Mouse (Mus musculus) spleen, embryonic (tissue): ENCODE measurements at regions not wholly inside any gene's neighbourhood (a gene's known extent, or its start where the extent isn't known, plus 50 kb on each side); places are given as distances from the start of the nearest gene placed in this dataset.

Experiments
- CTCF ChIA-PET: fragments of 350-600 bp; sonication (Branson Sonifier 250); formaldehyde crosslinking; loops from one replicate; lab custom pipeline; 2022; lab: Charles Lee

DNA sequence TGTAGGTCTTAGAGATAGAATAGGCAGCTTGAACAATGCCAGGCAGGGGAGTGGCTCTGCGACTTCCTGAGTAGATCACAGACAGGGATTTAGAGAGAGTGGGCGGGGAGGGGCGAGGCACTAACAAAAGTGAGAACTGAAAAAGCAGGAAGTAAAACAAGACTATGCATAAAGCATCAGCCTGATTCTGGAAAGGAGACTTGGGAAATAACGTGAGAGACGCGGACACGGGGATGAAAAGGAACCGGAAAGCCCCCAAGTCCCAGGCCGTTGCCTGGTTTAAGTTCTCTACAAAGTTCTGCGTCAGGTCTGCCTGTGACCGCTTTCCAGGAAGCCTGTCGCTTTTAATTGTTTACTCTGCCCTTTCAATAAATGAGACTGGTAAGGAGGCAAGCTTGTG lies 86.3 kb downstream of the D16Ertd472e start:
- CTCF ChIA-PET, result interaction anchor here (1.2 kb wide), 1 partner anchor 50 kb away, joined by 3 read pairs; no protein-coding TSS in a partner anchor

DNA sequence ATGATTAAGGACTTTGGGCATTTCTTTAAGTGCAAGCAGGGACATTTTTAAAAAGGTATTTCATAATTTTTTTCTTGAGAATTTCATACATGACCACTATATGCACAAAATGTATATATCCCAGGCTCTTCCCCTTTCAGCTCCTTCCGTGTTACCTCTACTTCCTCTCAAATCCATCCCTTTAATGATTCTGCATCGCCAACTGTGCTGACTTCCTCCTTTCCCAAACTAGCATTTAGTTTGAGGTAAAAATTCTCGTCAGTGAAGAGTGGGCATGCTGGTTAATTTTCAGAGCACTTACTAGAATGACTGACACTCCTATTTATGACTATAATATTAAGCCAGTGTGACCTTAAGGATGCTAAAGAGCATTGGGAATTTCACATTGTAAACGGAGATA lies 86.9 kb downstream of the D16Ertd472e start:
- CTCF ChIA-PET, result interaction anchor here (1.2 kb wide), 1 partner anchor 51 kb away, joined by 3 read pairs; no protein-coding TSS in a partner anchor

DNA sequence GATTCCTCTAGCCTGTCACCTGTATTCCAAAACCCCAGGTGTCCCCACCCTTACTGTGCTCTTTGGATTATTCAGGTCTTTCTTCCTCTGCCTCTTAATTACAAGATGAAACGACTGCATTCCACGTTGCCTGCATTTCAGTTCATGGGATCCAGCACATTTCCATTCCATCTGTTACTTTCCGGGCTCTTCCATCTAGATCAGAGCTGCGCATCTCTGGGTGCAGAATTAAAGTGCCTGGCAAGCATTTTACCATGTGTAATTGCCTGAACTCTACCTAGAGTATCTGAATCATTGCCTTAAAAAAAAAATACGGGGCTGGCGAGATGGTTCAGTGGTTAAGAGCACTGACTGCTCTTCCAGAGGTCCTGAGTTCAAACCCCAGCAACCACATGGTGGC lies 90.0 kb downstream of the D16Ertd472e start:
- CTCF ChIA-PET, result no interaction called here

DNA sequence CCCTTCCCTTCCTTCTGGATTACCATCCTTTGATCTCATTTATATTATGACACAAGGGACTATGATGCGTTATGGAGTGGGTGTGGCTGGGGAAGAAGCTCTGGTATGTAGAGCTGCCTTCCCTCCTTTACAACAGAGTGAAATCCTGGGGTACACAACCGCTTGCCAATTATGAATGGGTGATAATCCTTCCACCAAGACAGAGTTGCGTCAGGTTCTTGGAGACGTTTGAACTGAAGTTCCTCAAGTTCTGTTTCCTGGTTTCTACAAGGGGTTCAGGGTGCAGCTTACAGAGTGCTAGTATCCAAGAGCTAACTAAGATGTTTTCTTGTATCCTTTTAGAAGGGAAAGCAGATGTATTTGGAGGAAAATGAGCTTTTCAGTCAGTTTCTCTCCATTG lies 92.2 kb downstream of the D16Ertd472e start:
- CTCF ChIA-PET, result no interaction called here

- CTCF ChIA-PET, result no interaction called here
Measured at GRCm38 (mm10) chr16:78481571-78481970, 94.9 kb downstream of the D16Ertd472e start.

DNA sequence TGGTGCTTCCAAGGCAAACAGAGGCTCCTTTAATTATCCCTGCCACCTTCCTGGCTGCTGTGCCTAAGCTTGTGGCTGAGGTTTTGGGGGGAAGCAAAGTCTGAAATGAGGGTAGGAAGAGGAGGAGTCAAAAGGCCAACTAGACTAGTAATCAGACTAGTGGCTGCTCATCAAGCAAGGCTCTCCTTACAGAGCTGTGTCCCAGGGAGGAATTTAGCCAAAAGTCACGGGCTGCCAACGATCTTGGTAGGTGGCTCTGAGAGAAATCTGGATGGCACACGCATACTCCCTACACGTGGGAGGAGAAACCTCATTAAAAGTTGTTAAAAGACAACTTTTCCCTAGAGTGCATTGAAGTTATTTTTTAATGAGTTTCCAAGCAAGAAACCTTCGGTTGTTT lies 95.4 kb downstream of the D16Ertd472e start:
- CTCF ChIA-PET, result no interaction called here

GRCm38 (mm10) chr16:78480261-78480660 lies 96.2 kb downstream of the D16Ertd472e start:
- CTCF ChIA-PET, result no interaction called here

DNA sequence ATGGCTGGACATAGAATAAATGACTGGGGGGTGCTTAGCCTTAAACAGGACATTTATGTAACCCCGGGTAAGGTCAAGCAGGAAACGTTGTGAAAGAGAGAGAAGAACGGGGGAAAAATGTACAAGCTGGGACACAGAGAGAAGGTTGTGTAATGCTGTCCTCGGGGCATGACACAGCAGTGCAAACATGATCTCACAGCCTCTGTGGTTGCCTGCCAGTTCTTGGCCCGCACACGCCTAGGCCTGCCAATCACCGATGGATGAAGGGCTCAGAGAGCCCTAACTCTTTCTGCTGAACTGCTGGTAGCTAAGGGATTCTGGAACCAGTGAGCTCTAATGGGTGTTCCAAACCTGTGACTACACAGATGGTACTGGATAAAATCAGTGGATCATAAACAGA lies 96.5 kb upstream of the Btg3 start:
- CTCF ChIA-PET, result interaction anchor here (0.6 kb wide), 1 partner anchor 100 kb away, joined by 3 read pairs; no protein-coding TSS in a partner anchor

DNA sequence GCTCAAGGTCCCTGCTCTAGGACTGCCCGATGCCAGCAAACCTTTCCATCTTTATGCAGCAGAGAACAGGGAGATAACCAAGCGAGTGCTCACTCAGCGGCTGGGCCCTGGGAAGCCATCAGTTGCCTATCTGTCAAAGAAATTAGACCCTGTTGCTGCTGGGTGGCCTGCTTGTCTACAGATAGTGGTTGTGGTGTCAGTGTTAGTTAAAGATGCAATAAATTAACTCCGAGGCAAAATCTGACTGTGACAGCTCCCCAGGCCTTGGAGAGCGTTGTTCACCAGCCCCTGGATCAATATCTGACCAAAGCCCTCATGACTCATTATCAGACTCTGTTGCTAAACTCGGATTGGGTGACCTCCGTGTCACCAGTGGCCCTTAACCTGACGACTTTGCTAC lies 83.0 kb upstream of the Btg3 start:
- CTCF ChIA-PET, result interaction anchor here (0.7 to 1.0 kb wide), 2 partner anchors 19 to 174 kb away, joined by 3 read pairs; no protein-coding TSS in a partner anchor

- CTCF ChIA-PET, result no interaction called here
Measured at GRCm38 (mm10) chr16:78457731-78458151, 80.7 kb upstream of the Btg3 start.

- CTCF ChIA-PET, result no interaction called here
Measured at GRCm38 (mm10) chr16:78456345-78456744, 79.4 kb upstream of the Btg3 start.

DNA sequence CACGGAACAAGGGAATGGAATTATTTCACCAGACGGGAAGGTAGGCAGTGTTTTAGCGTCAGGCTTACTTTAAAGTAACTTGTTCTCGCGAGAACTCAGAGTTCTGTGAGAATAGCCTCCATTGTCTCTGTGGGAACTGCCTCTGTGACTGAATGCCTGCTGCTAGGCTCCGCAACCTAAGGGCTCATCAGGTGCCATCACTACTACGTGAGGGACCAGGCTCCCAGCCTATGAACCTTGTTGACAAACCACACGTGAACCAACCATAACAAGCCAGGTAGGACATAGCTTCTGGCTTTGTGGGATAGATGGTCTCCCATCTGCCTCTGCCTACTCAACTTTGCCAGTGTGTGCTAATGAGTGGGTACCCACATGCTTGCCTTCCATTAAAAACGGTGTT lies 77.5 kb upstream of the Btg3 start:
- CTCF ChIA-PET, result interaction anchor here (1.5 kb wide), 1 partner anchor 181 kb away, joined by 4 read pairs; no protein-coding TSS in a partner anchor

DNA sequence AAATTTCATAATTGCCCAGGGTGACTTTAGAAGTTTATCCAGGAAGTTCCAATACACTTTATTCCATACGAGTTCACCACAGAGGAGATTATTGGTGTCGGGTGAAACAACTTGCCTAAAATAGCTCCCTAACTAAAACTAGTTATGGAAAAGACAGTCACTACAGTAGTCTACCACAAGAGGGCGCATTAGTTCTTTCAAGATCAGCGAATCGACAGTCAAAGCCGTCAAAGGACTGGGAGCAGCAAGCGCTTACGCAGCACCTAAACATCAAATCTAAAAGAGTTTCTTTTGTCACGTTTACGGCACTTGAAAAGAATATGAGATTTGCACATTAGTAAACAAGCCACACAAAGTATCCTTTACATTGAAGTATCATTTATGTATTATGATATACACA lies 75.3 kb upstream of the Btg3 start:
- CTCF ChIA-PET, result interaction anchor here (0.5 kb wide), 1 partner anchor 151 kb away, joined by 3 read pairs; the partner anchor contains the start of gene Cxadr

- CTCF ChIA-PET, result interaction anchor here (0.5 kb wide), 1 partner anchor 150 kb away, joined by 3 read pairs; the partner anchor contains the start of gene Cxadr
Measured at GRCm38 (mm10) chr16:78451750-78452149, 74.8 kb upstream of the Btg3 start.

GRCm38 (mm10) chr16:78451251-78451650 lies 74.3 kb upstream of the Btg3 start:
- CTCF ChIA-PET, result no interaction called here

- CTCF ChIA-PET, result interaction anchor here (0.7 kb wide), 2 partner anchors 202 to 317 kb away, joined by 5 read pairs; no protein-coding TSS in a partner anchor
Measured at GRCm38 (mm10) chr16:78449231-78449630, 72.2 kb upstream of the Btg3 start.

DNA sequence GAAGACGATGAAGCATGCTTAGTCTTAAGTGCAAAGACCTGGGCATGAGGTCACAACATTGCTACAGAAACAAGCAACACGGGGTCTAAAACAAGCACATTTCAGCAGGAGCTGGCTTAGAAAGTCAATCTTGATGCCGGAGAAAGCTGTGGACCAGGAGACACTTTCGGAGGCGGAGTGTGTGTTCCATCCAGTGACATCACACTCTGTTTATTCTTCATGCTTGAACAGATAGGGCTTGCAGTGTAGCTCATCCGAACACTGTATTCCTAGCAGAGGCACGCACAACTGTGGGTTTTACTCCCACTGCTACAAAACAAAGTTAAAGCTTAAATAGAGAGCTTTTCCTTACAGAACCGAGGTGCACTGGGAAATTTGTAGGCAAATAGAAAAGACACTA lies 66.3 kb upstream of the Btg3 start:
- CTCF ChIA-PET, result no interaction called here

GRCm38 (mm10) chr16:78442830-78443229 lies 65.8 kb upstream of the Btg3 start:
- CTCF ChIA-PET, result no interaction called here

GRCm38 (mm10) chr16:78441961-78442360 lies 65.0 kb upstream of the Btg3 start:
- CTCF ChIA-PET, result no interaction called here

DNA sequence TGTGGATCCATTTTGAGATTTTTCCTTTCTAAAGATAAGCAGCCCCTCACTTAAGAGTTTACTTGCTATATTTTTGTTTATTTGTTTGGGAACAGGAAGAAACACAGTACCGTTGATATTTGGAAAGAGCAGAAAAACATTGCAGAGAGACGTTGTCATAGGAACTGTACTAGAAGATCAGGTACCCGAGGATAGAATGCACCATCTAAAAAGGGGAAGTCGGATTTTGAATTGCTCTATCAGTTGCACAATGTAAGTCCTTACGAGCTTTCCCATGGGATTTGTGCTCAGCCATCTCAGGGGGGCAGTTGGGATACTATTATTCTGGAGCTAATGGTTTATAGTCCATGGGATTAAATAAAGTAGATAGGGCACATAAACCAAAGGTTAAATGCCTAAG lies 58.7 kb upstream of the Btg3 start:
- CTCF ChIA-PET, result no interaction called here

DNA sequence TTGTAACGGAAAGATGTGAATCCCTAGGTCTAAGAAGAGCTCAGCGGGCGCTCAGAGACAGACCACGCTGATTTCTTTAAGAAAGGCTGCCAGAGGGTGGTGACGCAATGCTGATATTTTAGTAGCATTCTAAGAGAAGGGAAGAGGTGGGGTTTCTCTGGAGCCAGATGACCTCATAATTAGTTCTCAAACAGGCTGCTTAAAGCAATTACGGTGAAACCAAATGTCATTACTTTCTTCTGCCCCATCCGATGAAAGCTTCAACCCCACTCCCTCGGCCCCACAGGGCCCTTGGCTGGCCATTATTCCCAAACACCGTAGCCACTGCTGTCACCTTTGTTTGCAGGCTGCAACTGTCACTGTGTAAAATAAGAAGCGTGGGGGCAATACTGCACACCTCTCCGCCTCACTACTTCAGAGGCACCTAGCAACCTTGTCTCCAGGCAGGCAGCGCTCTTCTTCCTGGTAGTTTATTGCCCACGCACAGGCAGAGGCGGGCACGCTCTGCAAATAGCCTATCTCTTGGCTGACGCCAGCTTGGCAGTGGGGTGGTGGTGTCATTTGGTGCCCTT lies 50.6 kb upstream of the Btg3 start:
- CTCF ChIA-PET, result no interaction called here
